Mouse (Mus musculus): ENCODE data around the gene Notum.

Gene Notum

DNA sequence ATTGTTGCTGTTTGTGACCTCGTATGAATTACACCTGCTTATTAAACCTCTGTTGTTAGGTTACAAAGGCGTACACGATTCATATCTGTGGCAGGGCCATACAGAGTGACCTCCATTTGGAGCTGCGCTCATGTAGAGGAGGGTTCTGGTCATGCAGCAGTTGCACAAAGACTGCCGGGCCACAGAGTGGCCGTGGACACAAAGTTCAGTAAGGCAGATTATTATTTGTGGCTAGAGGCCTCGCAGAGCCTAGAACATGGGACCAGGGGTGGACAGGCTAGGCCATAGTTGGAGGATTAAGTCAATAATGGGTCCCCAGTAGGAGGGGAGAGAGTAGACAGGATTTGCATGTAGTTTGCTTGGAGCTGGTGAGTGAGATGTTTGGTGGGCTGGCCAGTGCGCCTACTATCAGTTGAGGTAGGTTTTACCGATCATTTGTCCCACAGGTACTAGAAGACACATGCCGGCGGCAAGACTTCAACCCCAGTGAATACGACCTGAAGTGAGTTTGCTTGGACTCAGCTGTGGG, 12.7 kb upstream of the Notum start:
- DNase-seq (ENCODE audit: low spot score in 2 of 2), result no peak

DNA sequence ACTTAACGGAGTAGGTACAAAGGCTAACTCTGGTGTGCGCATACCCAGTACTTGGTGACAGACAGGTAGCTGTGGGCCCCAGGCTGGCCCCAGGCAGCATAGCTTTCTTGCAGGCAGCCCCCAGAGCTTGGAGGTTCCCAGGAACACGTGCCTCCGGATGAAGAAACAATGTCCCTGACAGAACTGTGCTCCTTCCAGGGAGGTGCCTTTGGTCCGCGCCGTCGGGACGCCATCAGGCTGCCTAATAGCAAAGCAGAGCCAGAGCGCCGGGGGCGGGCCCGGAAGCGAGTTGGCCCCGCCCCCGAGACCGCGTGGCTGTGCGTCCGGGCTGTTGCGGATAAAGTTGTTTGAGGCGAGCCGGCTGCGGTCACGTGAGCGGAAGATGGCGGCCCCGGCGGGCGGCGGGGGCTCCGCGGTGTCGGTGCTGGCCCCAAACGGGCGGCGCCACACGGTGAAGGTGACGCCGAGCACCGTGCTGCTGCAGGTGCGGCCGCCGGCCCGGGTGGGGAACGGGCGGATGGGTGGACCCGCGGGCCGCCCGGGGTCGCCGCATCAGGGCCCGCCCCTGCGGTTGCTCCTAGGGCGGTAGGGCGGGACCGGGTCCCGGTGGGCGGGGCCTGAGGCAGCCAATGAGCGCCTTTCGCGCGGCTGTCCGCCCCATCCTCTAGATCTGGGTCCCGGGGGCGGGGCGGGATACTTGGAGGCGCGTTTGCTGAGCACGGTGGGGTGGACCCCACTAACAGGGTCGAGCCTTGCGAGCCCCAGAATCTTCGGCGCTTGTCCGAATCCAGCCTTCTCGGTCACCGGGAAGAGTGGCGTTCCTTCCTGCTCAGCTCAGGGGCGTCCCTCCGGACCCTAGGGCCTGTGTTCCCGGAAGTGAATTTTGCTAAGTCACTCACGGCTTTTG, 12.0 kb upstream of the Notum start, which contains the start of gene Aspscr1:
Gene Aspscr1 (plus strand): TSS at position 287 of the 907 bp plus-strand sequence.
- peak; percentile 95 to 97 for DNase-seq (ENCODE audit: low spot score in 2 of 2)

DNA sequence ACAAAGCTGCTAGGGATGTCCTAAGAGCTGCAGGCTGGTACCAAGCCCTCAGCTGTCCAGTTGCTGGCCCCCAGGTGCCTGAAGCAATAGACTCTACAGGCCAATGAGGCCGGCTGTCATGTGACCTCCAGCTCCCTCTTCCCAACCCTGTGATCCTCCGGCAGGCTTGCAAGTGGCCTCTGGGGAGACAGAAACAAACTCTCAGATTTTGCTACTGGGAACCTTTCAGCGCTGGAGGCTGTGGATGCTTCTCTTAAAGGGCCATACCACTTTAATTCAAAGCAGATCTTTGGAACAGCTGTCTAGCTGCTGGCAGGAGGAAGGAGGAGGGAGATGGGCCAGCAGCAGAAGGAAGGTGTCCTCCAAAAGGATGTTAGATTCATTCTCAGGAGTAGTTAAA, 5.6 kb upstream of the Notum start:
- DNase-seq (ENCODE audit: low spot score in 2 of 2), result no peak

DNA sequence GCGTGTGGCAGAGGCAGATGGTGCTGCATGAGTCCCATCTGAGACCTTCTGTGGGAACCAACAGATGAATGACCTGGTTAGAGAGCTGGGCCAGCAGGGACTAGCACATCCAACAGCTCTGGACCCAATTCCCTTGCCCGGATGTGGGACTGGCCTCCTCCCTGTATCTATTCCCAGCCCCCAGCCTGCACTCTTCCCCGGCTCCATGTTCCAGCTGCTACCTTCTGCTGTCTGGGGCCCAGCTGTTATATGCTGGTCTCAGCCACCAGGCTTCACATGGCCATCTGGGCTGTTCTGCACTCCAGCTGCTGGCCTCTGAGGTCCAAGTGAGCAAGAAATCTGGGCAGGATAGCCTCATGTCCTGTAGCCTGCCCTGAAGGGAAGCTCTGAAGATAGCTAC, 4.4 kb upstream of the Notum start:
- no peak for DNase-seq (ENCODE audit: low spot score in 2 of 2)

DNA sequence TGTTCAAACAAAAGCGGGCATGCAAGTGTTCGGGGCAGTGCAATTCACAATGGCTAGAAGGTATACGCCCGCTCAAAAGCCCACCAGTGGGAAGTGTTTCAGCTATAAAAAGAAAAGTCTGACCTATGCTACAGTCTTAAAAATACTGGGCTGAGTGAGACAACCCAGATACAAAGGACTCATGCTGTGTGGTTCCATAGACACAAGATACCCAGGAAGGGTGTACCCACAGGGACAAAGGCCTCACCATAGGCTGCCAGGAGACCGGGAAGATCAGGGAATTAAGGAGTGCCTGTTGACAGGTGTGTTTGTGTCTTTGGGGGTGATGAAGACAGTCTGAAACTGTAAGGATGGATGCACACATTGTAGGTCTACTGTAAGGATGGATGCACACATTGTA, 2.7 kb upstream of the Notum start:
- no peak for DNase-seq (ENCODE audit: low spot score in 2 of 2)

DNA sequence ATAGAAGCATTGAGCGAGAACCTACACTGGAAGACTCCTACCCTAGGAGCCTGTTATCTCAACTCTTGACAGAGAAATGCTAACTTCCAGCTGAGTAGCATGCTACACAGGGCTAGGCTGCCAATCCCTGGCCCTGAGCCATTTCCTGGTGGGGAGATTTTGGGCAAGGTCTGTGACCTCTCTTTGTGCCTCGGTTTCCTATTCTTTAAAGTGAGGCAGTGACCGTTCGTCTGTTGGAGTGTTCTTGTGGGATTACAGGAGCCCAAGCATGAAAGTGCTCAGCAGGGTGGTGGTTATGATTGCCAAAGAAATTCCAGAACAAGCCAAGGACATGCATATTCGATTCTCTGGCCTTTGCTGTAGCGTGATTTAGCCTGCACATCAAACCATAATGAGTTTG, 1.8 kb upstream of the Notum start:
- DNase-seq (ENCODE audit: low spot score in 2 of 2), result no peak

DNA sequence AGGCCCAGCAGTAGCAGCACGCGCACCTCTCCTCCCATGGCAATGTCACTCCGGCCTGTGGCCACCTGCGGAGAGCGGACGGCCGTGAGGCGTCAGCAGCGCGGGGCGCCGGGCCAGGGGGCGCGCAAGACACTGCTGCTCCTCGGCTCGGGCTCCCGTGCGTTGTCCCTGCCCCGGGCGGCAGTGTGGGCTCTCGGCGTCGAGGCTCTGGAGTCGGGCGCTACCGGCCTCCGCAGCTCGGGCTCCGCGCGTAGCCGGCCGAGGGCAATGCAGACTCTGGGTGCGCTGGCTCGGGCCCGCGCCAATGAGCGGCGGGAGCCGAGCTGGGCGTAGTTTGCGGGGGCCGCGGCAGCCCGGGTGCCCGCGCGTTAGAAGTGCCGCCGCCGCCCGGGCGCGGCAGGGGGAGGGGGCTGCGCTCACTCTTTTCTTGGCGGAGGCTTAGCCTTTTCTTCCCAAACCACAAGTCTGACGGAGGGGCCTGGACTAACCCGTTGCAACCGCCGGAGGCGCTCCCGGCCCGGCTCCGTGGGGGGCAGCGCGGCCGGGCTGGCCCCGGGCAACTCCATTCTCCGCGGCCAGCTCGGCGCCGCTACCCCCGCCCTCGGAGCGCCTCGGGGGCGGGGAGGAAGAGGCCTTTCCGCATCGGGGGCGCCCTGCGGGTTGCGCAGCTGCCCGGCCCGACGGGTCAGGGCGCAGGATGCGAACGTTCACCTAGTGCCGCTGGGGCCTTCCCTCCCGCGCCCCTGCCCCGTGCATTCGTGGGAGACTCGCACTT, 487 bp downstream of the Notum start:
- DNase-seq (ENCODE audit: low spot score in 2 of 2), result no peak

DNA sequence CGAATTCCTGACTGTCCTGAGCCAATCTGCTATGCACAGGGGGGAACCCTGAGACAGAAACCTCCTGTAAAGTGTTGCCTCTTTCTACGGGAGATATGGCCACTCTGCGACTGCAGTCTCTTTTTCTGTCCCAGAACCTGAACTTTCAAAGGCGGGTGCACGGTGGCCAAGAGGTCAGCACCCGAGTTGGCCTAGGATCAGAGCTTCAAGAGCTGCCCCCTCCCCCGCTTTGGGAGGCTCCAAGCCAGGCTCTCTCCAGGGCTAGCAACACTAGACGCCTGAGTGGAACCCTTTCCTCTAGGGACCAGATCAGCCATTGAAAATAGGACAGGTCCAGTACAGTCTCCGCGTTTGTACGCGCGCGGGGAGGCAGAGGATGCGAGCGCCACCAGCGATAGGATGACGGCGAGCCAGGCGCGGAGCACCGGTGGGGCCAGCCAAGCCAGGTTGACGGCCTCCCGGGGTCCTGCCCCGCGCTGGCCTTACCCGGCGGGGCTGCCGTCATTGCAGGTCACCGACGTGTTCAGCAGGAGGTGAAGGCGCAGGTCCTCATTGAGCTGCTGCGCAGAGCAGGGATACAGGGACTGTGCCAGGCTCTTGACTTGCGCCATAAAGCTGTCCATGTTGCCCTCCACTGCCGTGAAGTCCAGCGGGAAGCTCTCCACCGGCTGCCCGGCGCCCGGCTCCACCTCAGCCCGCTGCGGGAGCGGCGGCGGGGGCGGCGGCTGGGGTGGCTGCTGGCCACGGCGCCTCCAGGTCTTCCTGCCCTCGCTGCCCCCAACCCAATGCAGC, 1.3 kb downstream of the Notum start:
- DNase-seq (ENCODE audit: low spot score in 2 of 2), result no peak

DNA sequence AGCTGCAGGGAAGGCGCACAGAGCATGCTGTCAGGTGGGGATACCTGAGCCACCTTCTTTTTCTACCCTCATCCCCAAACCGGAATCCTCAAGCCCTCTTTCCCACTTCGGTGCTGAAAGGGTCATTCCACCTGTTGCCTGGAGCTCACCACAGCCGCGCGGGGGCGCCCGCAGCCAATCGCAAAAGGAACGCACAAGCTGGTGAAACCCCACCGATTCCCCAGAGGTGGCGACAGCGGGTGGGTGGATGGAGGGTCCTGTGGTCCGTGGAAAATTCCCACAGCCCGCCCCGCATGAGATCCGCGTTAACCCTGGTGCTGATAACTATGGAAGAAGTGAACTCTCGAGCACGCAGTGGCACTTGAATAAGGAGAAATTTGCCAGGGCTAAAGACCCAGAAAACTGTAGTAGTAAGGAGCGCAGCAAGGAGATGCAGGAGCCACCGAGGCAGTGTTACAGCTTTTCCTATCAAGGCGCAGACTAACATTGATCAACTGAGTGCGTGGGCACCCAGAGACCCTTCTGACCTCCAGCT, 2.0 kb downstream of the Notum start:
- peak; percentile 64 to 88 for DNase-seq (ENCODE audit: low spot score in 2 of 2)

DNA sequence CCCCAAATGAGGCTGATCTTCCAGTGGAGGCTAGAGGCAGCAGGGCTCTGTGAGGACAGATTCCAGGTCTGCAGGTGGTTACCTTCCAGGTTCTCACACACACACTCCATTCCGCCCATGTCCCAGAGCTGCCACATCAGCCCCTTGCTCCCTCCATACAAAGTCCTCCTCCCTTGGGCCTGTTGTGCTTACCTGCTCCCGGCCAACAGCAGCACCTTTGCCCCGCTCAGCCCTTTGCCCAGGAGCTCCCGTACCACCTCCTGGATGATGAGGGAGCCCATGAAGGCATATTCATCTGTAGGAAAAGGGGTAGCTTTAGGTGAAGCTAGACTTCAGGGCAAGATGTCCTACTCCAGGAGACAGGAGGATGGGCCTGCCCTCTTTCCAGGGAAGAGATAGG, 3.7 kb downstream of the Notum start:
- no peak for DNase-seq (ENCODE audit: low spot score in 2 of 2)

DNA sequence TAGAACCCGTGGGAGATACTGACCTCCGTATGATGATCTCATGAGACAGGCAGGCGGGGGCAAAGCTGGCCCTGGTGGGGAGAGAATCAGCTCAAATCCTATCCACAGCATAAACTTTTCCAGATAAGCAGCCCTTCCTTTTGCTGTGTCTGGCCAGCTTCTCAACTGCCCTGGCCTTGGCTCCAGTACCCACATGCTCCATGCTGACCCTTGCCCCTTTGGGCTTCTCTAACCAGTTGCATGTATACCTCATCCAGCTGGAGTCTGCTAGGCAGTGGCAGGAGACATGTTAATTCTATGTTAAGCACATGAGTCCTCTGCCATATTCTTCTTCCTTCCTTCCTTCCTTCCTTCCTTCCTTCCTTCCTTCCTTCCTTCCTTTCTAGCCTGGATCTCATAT, 6.2 kb downstream of the Notum start:
- no peak for DNase-seq (ENCODE audit: low spot score in 2 of 2)

DNA sequence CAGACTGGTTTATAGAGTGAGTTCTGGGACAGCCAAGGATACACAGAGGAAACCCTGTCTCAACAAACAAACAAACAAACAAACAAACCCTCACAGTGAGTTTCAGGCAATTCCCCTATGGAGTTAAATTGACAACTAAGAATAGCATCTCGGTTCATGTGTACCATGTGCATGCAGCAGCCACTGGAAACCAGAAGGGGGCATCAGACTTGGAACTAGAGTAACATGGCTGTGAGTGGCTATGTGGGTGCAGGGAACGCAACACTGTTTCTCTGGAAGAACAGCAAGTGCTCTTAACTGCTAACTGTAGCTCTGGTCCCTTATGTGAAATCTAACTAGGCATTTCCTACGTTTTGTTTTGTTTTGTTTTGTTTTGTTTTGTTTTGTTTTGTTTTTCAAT, 9.1 kb downstream of the Notum start:
- DNase-seq (ENCODE audit: low spot score in 2 of 2), result no peak

DNA sequence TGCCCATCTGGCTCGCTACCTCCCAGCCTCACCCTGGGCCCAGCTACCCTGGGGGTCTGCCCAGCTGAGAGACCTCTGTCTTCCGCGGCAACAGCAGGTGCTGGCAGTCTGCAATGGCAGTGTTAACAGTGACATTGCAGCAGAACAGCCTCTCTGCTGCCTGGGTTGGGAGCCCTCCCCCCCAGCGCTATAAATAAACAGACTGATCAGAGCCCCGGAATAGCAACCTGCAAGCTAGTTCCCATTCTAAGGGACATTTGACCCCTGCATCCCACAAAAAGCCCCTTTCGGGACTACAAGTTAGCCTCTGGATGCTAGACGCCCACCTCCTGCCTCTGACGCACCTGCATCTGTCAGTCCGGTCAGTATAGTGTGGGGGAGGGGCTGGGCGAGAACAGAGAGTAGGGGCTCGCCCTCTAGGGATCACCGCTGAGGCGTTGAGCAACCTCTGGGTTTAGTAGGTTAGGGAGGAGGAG, 12.9 kb downstream of the Notum start, which contains the start of gene Myadml2:
Gene Myadml2 (minus strand): TSS at position 158 of the 476 bp plus-strand sequence.
- peak in 1 of 2 experiments; percentile 28 for DNase-seq (ENCODE audit: low spot score in 2 of 2)

DNA sequence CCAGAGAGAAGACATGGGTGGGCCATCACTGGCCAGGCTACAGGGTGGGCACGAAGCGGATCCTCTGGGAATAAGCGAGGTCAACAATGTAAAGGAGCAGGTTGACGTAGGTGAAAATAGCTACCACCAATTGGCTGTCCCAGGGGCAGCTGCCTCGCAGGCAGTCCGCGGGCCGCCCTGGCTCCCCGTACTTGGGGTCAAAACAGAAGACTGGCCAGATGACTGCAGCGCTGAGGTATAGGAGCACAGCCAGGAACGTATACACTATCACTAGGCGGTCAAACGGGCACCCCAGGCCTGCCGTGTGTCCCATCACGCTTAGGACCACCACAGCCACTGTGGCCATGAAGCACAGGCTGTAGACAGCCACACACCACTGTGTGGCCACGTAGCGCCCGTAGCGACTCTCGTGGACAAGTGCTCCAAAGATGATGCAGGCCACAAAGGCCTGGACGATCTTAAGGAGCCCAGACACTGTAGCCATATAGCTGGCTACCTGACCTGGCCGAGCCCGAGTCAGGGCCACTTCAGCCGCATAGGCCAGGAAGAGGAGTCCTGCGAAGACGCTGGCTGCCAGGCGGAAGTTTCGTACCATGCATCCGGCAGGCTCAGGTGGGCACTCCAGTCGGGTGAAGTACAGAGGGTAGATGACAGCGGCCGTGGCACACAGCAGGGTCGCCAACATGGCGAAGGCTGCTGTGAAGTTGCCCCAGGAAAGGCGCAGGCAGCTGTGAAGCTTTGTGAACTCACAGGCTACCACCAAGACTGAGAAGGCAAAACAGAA, 13.7 kb downstream of the Notum start:
- no peak for DNase-seq (ENCODE audit: low spot score in 2 of 2)

DNA sequence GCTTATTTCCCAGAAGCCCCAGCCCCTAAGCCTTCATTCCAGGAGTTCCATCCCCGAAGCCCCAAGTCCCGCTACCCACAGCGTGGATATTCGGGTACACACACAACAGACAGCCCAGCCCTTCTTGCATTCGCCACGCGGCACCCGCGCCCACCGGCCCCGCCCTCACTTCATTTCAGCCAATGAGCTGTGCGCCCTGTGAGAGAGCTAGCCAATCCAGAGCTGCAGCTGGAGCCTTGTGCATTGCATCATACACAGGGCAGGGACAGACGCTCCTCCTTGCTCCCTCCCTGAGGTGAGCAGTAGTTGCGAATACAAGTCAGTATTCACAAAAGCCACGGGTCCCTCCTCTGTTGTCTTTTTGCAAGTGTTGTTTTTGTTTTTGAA, 17.4 kb downstream of the Notum start, which contains the start of gene Pycr1:
Gene Pycr1 (minus strand): TSS at position 169 of the 387 bp plus-strand sequence.
- DNase-seq (ENCODE audit: low spot score in 2 of 2), result peak; percentile 93 to 94

DNA sequence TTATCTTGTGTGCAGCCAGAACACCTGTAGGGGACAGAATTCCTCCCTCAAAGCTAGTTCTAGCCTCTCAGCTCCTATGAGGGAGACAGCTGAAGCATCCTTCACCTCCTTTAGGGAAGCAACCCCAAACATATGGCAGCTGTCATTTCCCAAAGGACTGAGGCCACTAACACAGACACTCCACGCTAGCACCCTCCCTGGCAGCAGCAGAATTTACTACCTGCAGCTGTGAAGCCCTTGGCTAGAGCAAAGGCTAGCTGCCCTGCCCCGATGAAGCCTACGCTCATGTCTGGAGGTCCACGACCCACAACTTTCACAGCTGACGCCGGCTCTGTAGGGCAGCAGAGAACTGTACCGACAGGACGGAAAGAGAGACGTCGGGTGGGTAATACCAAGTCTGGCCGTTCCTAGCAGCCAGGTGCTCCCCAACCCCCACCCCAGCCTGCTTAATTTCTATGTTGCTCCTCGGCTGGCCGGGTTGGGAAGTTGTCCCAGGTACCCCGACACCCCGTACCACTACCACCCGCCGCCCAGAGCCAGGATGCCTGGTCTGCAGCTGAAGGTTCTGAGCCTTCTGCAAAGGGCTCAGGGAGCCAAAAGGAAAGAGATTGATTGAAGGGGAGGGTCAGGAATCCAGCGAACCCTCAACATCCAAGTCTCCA, 17.9 kb downstream of the Notum start:
- DNase-seq (ENCODE audit: low spot score in 2 of 2), result peak in 1 of 2 experiments; percentile 28

DNA sequence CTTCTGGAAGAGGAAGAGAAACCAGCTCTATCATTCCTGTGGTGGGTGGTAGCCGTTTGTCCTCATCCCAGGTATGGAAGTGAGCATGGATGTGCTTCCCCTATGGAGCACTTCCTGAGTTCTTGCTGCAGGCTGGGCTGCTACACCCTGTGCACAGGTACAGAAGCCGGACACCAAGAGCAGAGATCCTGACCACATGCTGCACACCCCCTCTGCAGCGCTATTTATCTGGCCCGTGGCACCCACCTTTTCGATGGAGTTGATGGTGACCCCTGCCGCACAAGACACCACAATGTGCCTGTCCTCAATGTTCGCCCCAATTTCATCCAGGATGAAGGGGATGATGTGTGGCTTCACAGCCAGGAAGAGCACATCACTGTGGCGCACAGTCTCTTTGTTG, 19.1 kb downstream of the Notum start:
- no peak for DNase-seq (ENCODE audit: low spot score in 2 of 2)

DNA sequence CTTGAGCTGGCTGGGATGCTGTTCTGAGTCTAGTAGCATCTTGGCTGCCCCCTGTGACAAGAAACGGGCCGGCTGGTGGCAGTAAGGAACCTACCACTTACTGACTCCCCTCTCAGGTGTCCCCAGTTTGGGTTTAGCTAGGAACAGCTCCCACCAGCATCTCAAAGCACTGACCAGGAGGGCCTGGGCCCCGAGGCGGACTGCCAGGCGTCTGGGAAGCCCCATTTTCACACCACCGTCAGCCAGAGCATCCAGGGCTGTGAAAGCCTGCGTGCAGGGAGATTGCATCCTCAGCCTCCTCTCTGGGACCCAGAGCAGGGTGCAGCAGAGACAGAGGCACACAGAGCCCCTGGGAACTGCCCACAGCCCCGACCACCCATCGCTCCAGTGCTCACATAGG, 19.7 kb downstream of the Notum start:
- no peak for DNase-seq (ENCODE audit: low spot score in 2 of 2)

DNA sequence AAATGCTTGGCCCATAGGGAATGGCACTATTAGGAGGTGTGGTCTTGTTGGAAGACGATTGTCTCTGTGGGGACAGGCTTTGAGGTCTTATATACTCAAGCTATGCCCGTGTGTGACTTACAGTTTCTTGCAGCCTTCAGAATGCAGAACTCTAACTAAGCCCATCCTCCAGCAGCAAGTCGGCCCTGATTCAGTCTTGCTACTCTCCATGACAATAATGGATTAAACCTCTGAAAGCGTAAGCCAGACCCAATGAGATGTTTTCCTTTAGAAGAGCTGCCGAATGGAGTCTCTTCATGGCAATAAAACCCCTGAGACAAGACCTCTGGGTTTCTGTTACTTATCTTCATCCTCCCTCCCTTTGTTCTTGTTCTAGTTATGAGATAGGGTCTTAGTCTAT, 26.2 kb downstream of the Notum start:
- DNase-seq (ENCODE audit: low spot score in 2 of 2), result no peak
